Mouse (Mus musculus) spleen, adult 2 months (tissue): ENCODE measurements at regions not wholly inside any gene's neighbourhood (a gene's known extent, or its start where the extent isn't known, plus 50 kb on each side); places are given as distances from the start of the nearest gene placed in this dataset.

Experiments
- DNase-seq, 2 experiments: peaks; one replicate each; pipeline versions ENCODE4 v3.0.0 to v3.0.0-alpha.2; 2012 to 2021; ENCODE audit warnings: low spot score in 2 of 2, low read depth in 1 of 2
- H3K27ac ChIP-seq: fragments of 200-500 bp; 2 replicates; pipeline ENCODE4 v1.5.1; 2012; ENCODE audit warnings: low read length, inconsistent platforms; ENCODE audit not compliant: insufficient read depth
- H3K27me3 ChIP-seq: fragments of 200-500 bp; 2 replicates; pipeline ENCODE4 v1.6.1; 2012; ENCODE audit warnings: mild to moderate bottlenecking, moderate library complexity, low read length, inconsistent platforms; ENCODE audit not compliant: control insufficient read depth, insufficient read depth
- H3K36me3 ChIP-seq: fragments of 200-500 bp; 2 replicates; pipeline ENCODE4 v1.6.1; 2012; ENCODE audit warnings: mild to moderate bottlenecking, low read length, inconsistent platforms; ENCODE audit not compliant: control insufficient read depth, insufficient read depth
- H3K4me1 ChIP-seq: fragments of 200-500 bp; 2 replicates; pipeline ENCODE4 v1.6.1; 2011; ENCODE audit warnings: inconsistent platforms; ENCODE audit not compliant: control insufficient read depth, insufficient read depth, insufficient read length
- H3K4me3 ChIP-seq: fragments of 200-500 bp; 2 replicates; pipeline ENCODE4 v1.5.1; 2011; ENCODE audit warnings: mild to moderate bottlenecking, inconsistent platforms; ENCODE audit not compliant: insufficient read depth, insufficient read length; ENCODE audit errors: extremely low read depth
- CTCF ChIP-seq: fragments of 200-500 bp; IDR thresholded peaks from 2 replicates; pipeline ENCODE4 v1.5.1; 2011; ENCODE audit warnings: mild to moderate bottlenecking, inconsistent platforms; ENCODE audit not compliant: insufficient read depth, insufficient read length, insufficient replicate concordance; ENCODE audit errors: extremely low read depth
- POLR2A ChIP-seq: fragments of 200-500 bp; IDR thresholded peaks from 2 replicates; pipeline ENCODE4 v1.6.1; 2011; ENCODE audit warnings: low read depth, low read length, inconsistent platforms
- WGBS: fragments of 180-500 bp; shearing (Covaris S2); methylation state at CpG from one replicate; pipeline ENCODE4 v1.1.7; 2018; 5-methylcytosine and 5-hydroxymethylcytosine counted together

DNA sequence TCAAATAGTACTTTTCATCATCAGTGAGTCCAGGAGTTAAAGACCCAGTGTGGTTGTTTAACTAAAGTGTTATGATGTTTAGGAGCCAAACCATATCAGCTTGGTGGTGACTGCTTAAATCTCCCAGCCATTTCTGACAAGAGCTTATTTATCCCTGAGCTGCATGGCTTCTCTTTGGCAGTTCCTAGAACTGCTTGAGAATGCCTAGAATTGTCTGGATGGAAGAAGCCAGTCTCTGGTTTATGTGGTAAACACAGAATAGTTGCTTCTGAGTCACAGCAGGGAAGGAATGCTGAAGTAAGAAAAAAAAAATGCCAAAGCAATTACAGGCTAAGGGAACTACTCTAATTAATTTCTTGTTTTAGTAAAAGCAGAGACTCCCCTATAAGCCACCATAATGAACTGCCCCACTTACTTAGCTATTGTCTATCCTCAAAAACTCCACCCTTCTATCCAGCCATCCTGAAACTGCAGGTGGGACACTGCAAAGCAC lies 390.5 kb downstream of the Fut8 start:
- H3K4me3 ChIP-seq = no peak overlapping the region

DNA sequence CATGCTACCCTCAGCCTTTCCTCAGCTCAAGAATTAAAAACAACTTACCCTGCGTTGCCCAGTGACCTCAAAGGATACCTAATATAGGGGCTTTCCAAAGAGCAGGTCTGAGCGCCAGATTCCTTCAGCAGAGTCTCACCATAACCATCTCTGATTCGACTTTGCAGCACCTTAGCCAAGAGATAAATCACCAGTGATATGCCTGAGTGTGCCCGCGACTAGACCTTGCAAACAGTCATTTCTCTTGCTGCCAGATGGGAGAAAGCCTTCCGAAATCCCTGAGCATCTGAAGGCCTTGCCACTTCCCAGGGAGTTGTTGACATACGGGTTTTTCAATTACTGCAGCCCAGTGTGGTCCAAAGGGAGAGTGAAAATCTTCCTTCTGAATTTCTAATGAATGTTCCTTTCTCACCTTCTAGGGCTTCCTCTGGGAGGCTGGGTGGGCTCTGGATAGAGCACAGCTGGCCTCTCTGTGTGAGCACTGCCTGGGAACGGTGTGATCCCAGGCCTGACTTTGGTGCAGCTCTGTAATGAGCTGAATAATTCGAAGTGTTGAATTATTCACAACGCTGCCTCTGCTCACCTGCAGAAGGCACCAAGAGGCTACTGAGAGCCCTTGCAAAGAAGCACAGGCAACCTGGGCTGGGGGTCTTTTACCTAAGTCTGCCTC lies 396.2 kb downstream of the Fut8 start:
- H3K27ac ChIP-seq = no peak overlapping the region
- no peak for DNase-seq
- TF ChIP-seq POLR2A = no peak
- TF ChIP-seq CTCF = no peak
- no peaks in the 10 kb centered on the region for H3K27me3 ChIP-seq
- no peaks in the 10 kb centered on the region for H3K4me1 ChIP-seq
- 69% methylated on average over 10 of the region's 10 CpGs for WGBS
- H3K4me3 ChIP-seq = no peak overlapping the region
- H3K36me3 ChIP-seq = no peaks in the 10 kb centered on the region

More for the DNA sequence above, 390.5 kb downstream of the Fut8 start:
- Histone ChIP-seq H3K27me3 (no peaks in the 10 kb centered on the region), H3K27ac (no peak overlapping the region), H3K36me3 (no peaks in the 10 kb centered on the region), H3K4me1 (no peaks in the 10 kb centered on the region)
- TF ChIP-seq CTCF = no peak
- no peak for TF ChIP-seq POLR2A
- no peak for DNase-seq

DNA sequence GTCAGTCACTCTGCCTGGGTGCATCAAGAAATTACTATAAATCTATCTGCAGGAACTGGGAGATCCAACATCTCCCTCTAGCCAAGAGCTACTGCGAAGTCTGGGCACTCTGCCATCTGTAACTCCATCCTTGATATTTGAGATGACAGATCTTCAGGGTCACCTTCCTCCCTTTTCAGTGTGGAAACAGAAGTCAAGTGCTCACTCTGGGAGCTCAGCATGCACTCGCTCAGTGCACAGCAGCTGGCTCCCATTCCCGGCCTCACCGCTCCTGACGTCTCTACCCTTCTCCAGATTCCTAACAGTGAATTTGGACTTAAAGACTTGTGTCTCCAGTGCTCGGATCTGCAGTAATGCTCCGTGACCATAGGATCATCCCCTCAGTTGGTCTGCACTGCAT lies 400.3 kb downstream of the Fut8 start:
- Histone ChIP-seq H3K27me3 (no peaks in the 10 kb centered on the region), H3K36me3 (no peaks in the 10 kb centered on the region), H3K4me1 (no peaks in the 10 kb centered on the region), H3K27ac (no peak overlapping the region), H3K4me3 (no peak overlapping the region)
- 87% methylated on average over 7 of the region's 7 CpGs for WGBS
- TF ChIP-seq POLR2A = no peak
- TF ChIP-seq CTCF = no peak
- no peak for DNase-seq

- WGBS = 89% methylated on average over 4 of the region's 4 CpGs
- Histone ChIP-seq H3K4me1 (no peaks in the 10 kb centered on the region), H3K27ac (no peak overlapping the region), H3K4me3 (no peak overlapping the region), H3K27me3 (no peaks in the 10 kb centered on the region), H3K36me3 (no peaks in the 10 kb centered on the region)
- no peak for DNase-seq
- no peak for TF ChIP-seq CTCF
- TF ChIP-seq POLR2A = no peak
Observed at GRCm38 (mm10) chr12:77642336-77642735, 404.4 kb downstream of the Fut8 start.

- Histone ChIP-seq H3K4me3 (no peak overlapping the region), H3K36me3 (no peaks in the 10 kb centered on the region), H3K27me3 (no peaks in the 10 kb centered on the region), H3K4me1 (no peaks in the 10 kb centered on the region), H3K27ac (no peak overlapping the region)
- DNase-seq = no peak
- no peak for TF ChIP-seq POLR2A
- TF ChIP-seq CTCF = no peak
- 75% methylated on average over 3 of the region's 3 CpGs for WGBS
Observed at GRCm38 (mm10) chr12:77647841-77648240, 409.9 kb downstream of the Fut8 start.

- 69% methylated on average over 3 of the region's 3 CpGs for WGBS
- Histone ChIP-seq H3K4me3 (no peak overlapping the region), H3K27me3 (no peaks in the 10 kb centered on the region), H3K27ac (no peak overlapping the region), H3K36me3 (no peaks in the 10 kb centered on the region), H3K4me1 (no peaks in the 10 kb centered on the region)
- DNase-seq = no peak
- TF ChIP-seq POLR2A (no peak), CTCF (no peak)
Observed at GRCm38 (mm10) chr12:77654282-77654681, 416.4 kb downstream of the Fut8 start.

DNA sequence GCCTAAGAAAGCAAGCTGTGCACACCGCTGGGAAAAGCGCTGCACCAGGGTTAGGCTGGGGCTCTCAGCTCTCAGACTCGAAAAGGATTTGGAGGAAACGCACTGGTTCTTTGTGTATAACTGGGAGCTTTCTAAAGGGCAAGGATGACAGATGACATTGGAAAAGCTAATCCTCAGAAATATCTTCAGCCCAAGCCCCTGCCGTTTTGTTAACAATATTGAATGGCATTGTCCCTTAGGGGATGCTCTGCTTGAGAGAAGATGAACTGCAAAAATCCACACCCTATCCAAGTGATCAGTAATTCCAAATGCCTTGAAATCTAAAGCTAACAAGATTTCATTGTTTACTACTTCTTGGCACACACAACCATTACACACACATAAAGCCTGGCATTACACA lies 419.1 kb downstream of the Fut8 start:
- Histone ChIP-seq H3K27me3 (no peaks in the 10 kb centered on the region), H3K36me3 (no peaks in the 10 kb centered on the region), H3K4me3 (no peak overlapping the region), H3K4me1 (no peaks in the 10 kb centered on the region), H3K27ac (no peak overlapping the region)
- no peak for TF ChIP-seq CTCF
- no peak for TF ChIP-seq POLR2A
- DNase-seq = no peak
- 93% methylated on average over 5 of the region's 5 CpGs for WGBS
